Mouse (Mus musculus): ENCODE results near the gene C1qa. TPM values are rescaled to one million over a fixed set of nuclear protein-coding genes. Genes with fewer than 3 reads are reported as not detected.

The C1qa gene
- polyA plus RNA-seq (2015; fragmentation: Nextera tagmentation; extraction: Ambion mirVana): 123 and 130 TPM in 2 replicates

DNA sequence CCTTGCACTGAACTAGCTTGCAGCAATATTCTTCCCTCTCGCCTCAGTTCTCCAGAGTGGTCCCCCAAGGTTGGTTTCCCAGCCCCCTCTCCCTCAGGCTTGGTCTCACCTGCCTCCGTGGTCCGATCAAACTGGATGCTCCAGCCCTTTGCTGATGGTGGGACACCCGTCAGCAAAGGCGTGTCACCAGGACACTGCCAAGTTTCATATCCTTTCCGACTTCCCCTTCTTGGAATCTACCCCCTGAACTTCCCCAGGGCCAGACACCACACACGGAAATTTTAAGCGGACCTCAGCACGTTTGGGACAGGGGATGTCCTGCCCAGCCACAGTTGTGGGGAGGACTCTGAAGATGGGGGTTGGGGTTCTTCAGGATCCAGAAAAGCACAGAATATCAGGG is at the start of gene C1qa:
TSS of gene C1qa (minus strand) at position 167 of the 400 bp plus-strand sequence.
- Histone ChIP-seq H3K4me3 (ENCODE audit: low read depth, low read length) (0 out of 2 replicates have a peak within 1 kb of the TSS, but pooled peaks have one; percentile 5), H3K4me1 (ENCODE audit: insufficient read depth) (no peaks in the 10 kb centered on the region), H3K36me3 (replicated peaks; ENCODE audit: insufficient read depth, low read length) (no peaks in the 10 kb centered on the region), H3K9me3 (ENCODE audit: low read length) (no peaks in the 10 kb centered on the region), H3K27me3 (ENCODE audit: insufficient read depth, low read length) (peaks cover 9% of the 10 kb centered on the region; the same call in 1 of the 2 replicates), H3K4me2 (ENCODE audit: low read depth, low read length) (no peak within 1 kb of the TSS), H3K9ac (replicated peaks) (no peak within 1 kb of the TSS; the same call in 1 of the 2 replicates), H3K27ac (ENCODE audit: low read depth) (0 out of 2 replicates have a peak within 1 kb of the TSS, but pooled peaks have one; percentile 22)
- ATAC-seq: peak; percentile 57
- DNase-seq: no peak
- TF ChIP-seq EP300 (IDR thresholded peaks at IDR 0.05; ENCODE audit: low read depth) (no peak), CTCF (IDR thresholded peaks at IDR 0.05; ENCODE audit: low read depth) (no peak)
- WGBS (ENCODE audit: insufficient replicate concordance): 59% methylated on average over 9 of the region's 9 CpGs

DNA sequence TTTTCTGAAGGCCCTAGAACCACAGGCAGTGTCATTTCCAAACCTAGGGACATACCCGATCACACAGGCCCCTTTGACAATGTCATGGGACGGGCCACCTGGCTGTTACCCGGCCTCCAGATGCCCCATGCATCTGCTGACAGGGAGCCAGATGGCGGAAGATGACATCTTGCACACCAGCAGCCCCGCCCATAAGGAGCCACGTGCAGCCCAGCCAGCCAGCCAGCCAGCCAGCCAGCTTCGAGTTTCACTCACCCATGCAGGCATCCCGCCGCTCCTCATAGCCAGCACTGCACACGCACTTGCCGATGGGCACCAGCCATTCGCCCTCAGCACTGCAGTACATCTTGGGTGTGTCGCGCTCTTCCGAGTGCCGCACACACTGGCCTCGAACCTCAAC is 46.8 kb upstream of the C1qa start:
- Histone ChIP-seq H3K9me3 (ENCODE audit: low read length) (no peaks in the 10 kb centered on the region), H3K27ac (ENCODE audit: low read depth) (no peak overlapping the region), H3K36me3 (replicated peaks; ENCODE audit: insufficient read depth, low read length) (no peaks in the 10 kb centered on the region), H3K4me3 (ENCODE audit: low read depth, low read length) (no peak overlapping the region), H3K27me3 (ENCODE audit: insufficient read depth, low read length) (peaks cover 12% of the 10 kb centered on the region), H3K9ac (replicated peaks) (no peak overlapping the region), H3K4me2 (ENCODE audit: low read depth, low read length) (no peak overlapping the region), H3K4me1 (ENCODE audit: insufficient read depth) (no peaks in the 10 kb centered on the region)
- DNase-seq (no peak), ATAC-seq (no peak)
- WGBS (ENCODE audit: insufficient replicate concordance): 70% methylated on average over 17 of the region's 17 CpGs
- TF ChIP-seq CTCF (IDR thresholded peaks at IDR 0.05; ENCODE audit: low read depth) (no peak), EP300 (IDR thresholded peaks at IDR 0.05; ENCODE audit: low read depth) (no peak)

DNA sequence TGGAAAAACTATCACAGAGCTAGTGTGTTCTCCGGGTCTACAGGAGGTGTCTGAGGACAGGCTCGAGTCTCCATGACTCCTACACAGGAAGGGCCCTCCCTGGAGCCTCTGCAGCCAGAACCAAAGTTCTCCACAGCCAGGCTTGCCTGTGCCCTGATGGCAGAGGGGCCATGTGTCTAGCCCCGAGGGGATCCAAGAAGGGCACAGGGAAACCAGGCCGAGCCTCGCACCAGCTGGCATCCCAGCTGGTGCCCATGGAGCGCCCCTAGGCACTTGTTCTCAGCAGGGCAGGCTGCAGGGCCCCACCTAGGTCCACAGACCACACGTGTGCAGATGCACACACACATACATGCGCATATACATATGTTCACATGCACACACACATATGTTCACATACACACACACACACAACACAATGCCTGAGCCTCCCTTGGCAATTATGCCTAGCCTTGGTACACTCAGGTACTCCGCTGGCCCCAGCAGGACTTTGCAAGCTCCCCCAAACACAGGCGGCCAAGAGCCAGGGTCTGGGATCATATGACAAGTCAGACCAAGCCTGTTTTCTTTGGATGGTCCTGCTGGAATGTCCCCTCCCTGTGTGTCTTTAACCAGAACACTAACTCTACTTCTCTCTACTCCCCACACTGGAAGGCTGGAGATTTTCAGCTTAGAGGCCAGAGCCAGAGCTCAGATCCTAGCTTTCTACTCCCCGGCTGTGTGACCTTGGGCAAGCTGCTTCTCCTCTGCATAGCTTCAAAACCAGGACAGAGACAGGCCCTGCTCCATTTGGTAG is 46.2 kb upstream of the C1qa start:
- DNase-seq (no peak), ATAC-seq (no peak)
- H3K27ac ChIP-seq (ENCODE audit: low read depth): no peak overlapping the region
- no peaks in the 10 kb centered on the region for H3K4me1 ChIP-seq (ENCODE audit: insufficient read depth)
- 61% methylated on average over 11 of the region's 11 CpGs for WGBS (ENCODE audit: insufficient replicate concordance)
- peaks cover 12% of the 10 kb centered on the region for H3K27me3 ChIP-seq (ENCODE audit: insufficient read depth, low read length)
- no peaks in the 10 kb centered on the region for H3K9me3 ChIP-seq (ENCODE audit: low read length)
- no peak overlapping the region for H3K4me3 ChIP-seq (ENCODE audit: low read depth, low read length)
- TF ChIP-seq CTCF (IDR thresholded peaks at IDR 0.05; ENCODE audit: low read depth): no peak
- TF ChIP-seq EP300 (IDR thresholded peaks at IDR 0.05; ENCODE audit: low read depth): no peak
- no peaks in the 10 kb centered on the region for H3K36me3 ChIP-seq (replicated peaks; ENCODE audit: insufficient read depth, low read length)
- no peak overlapping the region for H3K4me2 ChIP-seq (ENCODE audit: low read depth, low read length)
- H3K9ac ChIP-seq (replicated peaks): no peak overlapping the region

DNA sequence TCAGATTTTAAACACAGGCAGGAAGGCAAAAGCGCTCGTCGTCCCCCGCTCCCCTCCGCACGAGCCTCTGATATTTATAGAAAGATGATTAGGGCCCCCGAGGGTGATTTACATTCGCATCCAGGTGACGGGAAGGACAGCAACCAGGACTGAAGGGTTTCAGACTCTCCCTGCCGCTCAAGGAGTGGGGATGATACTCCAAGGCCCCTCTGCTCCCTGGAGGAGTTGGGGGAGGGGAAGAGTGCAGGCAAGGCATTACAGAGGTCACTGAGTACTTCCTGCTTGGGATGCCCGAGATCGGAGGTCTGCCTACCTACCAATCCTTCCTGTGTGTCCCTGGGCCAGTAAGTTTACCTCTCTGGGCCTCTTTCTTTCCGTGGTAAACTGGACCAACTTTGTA is 44.6 kb upstream of the C1qa start:
- ATAC-seq: no peak
- H3K27me3 ChIP-seq (ENCODE audit: insufficient read depth, low read length): peaks cover 12% of the 10 kb centered on the region
- 25% methylated on average over 13 of the region's 13 CpGs for WGBS (ENCODE audit: insufficient replicate concordance)

DNA sequence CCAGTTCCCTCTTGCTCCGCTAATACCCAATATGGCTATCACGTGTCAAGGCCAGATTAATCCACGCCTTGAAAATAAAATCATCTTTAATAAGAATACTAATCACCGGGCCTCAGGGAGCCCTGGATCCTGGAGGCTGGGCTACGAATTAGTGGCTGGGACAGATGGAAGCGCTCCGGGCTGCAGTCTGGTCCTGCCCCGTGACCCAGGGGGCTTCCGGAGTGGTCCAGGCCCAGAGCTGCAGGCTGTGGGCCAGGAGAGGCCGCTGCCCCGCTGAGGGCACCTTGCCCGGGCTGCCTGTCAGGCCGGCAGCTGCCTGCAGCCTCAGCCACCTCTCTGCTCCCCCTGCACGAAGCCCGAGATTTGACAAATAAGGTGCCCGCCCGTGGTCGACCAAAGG is 44.2 kb upstream of the C1qa start:
- Histone ChIP-seq H3K27ac (ENCODE audit: low read depth) (no peak overlapping the region), H3K9me3 (ENCODE audit: low read length) (no peaks in the 10 kb centered on the region), H3K4me2 (ENCODE audit: low read depth, low read length) (no peak overlapping the region), H3K27me3 (ENCODE audit: insufficient read depth, low read length) (peaks cover 12% of the 10 kb centered on the region), H3K9ac (replicated peaks) (no peak overlapping the region), H3K4me1 (ENCODE audit: insufficient read depth) (no peaks in the 10 kb centered on the region), H3K36me3 (replicated peaks; ENCODE audit: insufficient read depth, low read length) (no peaks in the 10 kb centered on the region), H3K4me3 (ENCODE audit: low read depth, low read length) (no peak overlapping the region)
- no peak for TF ChIP-seq CTCF (IDR thresholded peaks at IDR 0.05; ENCODE audit: low read depth)
- no peak for TF ChIP-seq EP300 (IDR thresholded peaks at IDR 0.05; ENCODE audit: low read depth)
- ATAC-seq (no peak), DNase-seq (no peak)
- 31% methylated on average over 18 of the region's 18 CpGs for WGBS (ENCODE audit: insufficient replicate concordance)

More for the DNA sequence above, 44.6 kb upstream of the C1qa start:
- no peak overlapping the region for H3K4me3 ChIP-seq (ENCODE audit: low read depth, low read length)
- no peaks in the 10 kb centered on the region for H3K4me1 ChIP-seq (ENCODE audit: insufficient read depth)
- no peaks in the 10 kb centered on the region for H3K36me3 ChIP-seq (replicated peaks; ENCODE audit: insufficient read depth, low read length)
- no peak for TF ChIP-seq EP300 (IDR thresholded peaks at IDR 0.05; ENCODE audit: low read depth)
- no peak for TF ChIP-seq CTCF (IDR thresholded peaks at IDR 0.05; ENCODE audit: low read depth)
- no peak overlapping the region for H3K9ac ChIP-seq (replicated peaks)
- no peak overlapping the region for H3K27ac ChIP-seq (ENCODE audit: low read depth)
- H3K9me3 ChIP-seq (ENCODE audit: low read length): no peaks in the 10 kb centered on the region
- no peak overlapping the region for H3K4me2 ChIP-seq (ENCODE audit: low read depth, low read length)
- no peak for DNase-seq

DNA sequence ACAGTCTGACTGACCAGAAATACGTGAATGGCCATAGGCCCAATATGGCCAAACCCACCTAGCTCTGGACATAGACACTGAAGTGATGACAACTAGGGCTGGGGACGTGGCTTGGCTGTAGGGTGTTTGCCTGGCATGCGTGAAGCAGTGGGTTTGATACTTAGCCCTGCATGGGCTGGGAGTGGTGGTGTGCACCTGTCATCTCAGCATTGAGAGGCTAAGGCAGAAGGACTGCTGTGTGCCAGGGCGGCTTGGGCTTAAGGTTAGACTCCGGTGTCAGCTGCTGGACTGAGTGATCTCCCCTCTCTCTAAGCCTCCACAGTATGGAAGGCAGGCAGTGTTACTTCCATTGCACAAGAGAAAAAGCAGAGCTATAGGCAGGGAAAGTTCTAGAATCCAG is 39.3 kb upstream of the C1qa start:
- Histone ChIP-seq H3K4me3 (ENCODE audit: low read depth, low read length) (no peak overlapping the region), H3K27me3 (ENCODE audit: insufficient read depth, low read length) (peaks cover 11% of the 10 kb centered on the region), H3K4me2 (ENCODE audit: low read depth, low read length) (no peak overlapping the region), H3K4me1 (ENCODE audit: insufficient read depth) (no peaks in the 10 kb centered on the region), H3K9ac (replicated peaks) (no peak overlapping the region), H3K27ac (ENCODE audit: low read depth) (no peak overlapping the region), H3K9me3 (ENCODE audit: low read length) (no peaks in the 10 kb centered on the region), H3K36me3 (replicated peaks; ENCODE audit: insufficient read depth, low read length) (no peaks in the 10 kb centered on the region)
- DNase-seq (no peak), ATAC-seq (no peak)
- 73% methylated on average over 5 of the region's 5 CpGs for WGBS (ENCODE audit: insufficient replicate concordance)
- no peak for TF ChIP-seq EP300 (IDR thresholded peaks at IDR 0.05; ENCODE audit: low read depth)
- no peak for TF ChIP-seq CTCF (IDR thresholded peaks at IDR 0.05; ENCODE audit: low read depth)
